Mouse (Mus musculus) hindbrain, embryonic 16.5 days (tissue): ENCODE measurements around the gene Itih4. TPM values are rescaled to one million over a fixed set of nuclear protein-coding genes. Genes with fewer than 3 reads are reported as not detected.
A peak's percentile ranks its signal among the peaks of the same experiment; 100 is the strongest.

Source experiments
- ATAC-seq: fragments of 200-750 bp; cut with Nextera tagmentation; 2 replicates; pipeline ENCODE4 v1.8.0; 2017; ENCODE audit warnings: moderate TSS enrichment, moderate library complexity
- H3K27ac ChIP-seq: fragments of 300-500 bp; sonication (generic); 2 replicates; pipeline ENCODE4 v1.5.1; 2014; ENCODE audit warnings: low read depth, mild to moderate bottlenecking, control low read depth, low read length, moderate library complexity
- H3K27me3 ChIP-seq: fragments of 300-500 bp; sonication (generic); replicated peaks from 2 replicates; pipeline ENCODE4 v1.6.1; 2014; ENCODE audit warnings: low read length; ENCODE audit not compliant: control insufficient read depth, insufficient read depth
- H3K36me3 ChIP-seq: fragments of 300-500 bp; sonication (generic); 2 replicates; pipeline ENCODE4 v1.6.1; 2014; ENCODE audit warnings: mild to moderate bottlenecking, low read length, moderate library complexity, mixed read lengths; ENCODE audit not compliant: control insufficient read depth, insufficient read depth
- H3K4me1 ChIP-seq: fragments of 300-500 bp; sonication (generic); 2 replicates; pipeline ENCODE4 v1.6.1; 2014; ENCODE audit warnings: low read depth, low read length; ENCODE audit not compliant: control insufficient read depth, insufficient read depth
- H3K4me2 ChIP-seq: fragments of 300-500 bp; sonication (generic); 2 replicates; pipeline ENCODE4 v1.6.1; 2014; ENCODE audit warnings: mild to moderate bottlenecking, low read length, control low read depth, moderate library complexity
- H3K4me3 ChIP-seq: fragments of 300-500 bp; sonication (generic); 2 replicates; pipeline ENCODE4 v1.5.1; 2014; ENCODE audit warnings: mild to moderate bottlenecking, low read length, control low read depth, moderate library complexity
- H3K9ac ChIP-seq: fragments of 300-500 bp; sonication (generic); 2 replicates; pipeline ENCODE4 v1.6.1; 2014; ENCODE audit warnings: low read depth, mild to moderate bottlenecking, control low read depth, low read length, moderate library complexity
- H3K9me3 ChIP-seq: fragments of 300-500 bp; sonication (generic); 2 replicates; pipeline ENCODE4 v1.6.1; 2014; ENCODE audit warnings: mild to moderate bottlenecking, low read length, moderate library complexity; ENCODE audit not compliant: control insufficient read depth
- WGBS: fragments of 180-500 bp; shearing (Covaris S2); extraction: QIAGEN DNeasy Blood & Tissue Kit; methylation state at CpG from one replicate; pipeline ENCODE4 v1.1.7; 2014; 5-methylcytosine and 5-hydroxymethylcytosine counted together
- polyA plus RNA-seq: library from polyadenylated mRNA; unstranded; fragments of >200 nt; fragmentation: Nextera tagmentation; extraction: Ambion mirVana; gene quantifications from 2 replicates; pipeline ENCODE4 v1.2.1, GENCODE M21; 2015

The Itih4 gene
- polyA plus RNA-seq, 1 experiment from 2014 or later = not detected

GRCm38 (mm10) chr14:30876451-30876850 lies 9.8 kb upstream of the Itih4 start:
- Histone ChIP-seq H3K9me3 (no peaks in the 10 kb centered on the region), H3K4me3 (no peak overlapping the region), H3K27me3 (no peaks in the 10 kb centered on the region), H3K4me2 (no peak overlapping the region), H3K36me3 (peaks cover 7% of the 10 kb centered on the region; the same call in 1 of the 2 replicates), H3K4me1 (no peaks in the 10 kb centered on the region), H3K9ac (no peak overlapping the region), H3K27ac (no peak overlapping the region)
- WGBS = 84% methylated on average over 10 of the region's 10 CpGs
- ATAC-seq = no peak

DNA sequence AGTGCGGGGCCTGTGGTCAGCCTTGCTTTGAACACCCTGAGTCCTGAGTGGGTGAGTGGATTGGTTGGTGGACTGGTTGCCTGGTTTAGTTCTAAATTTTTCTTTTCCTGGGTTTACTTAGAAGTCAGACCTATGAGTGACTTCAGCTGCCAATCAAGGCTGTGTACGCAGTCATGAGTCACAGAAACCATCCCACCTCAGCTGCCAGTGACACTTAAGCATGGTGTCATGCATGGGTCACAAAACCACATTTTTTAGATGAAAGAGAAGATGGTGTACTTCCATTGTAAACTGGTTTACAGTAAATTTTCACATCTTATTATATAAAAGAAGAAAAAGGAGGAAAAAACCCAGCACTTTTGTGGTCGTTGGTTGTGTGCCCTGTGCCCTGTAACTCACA lies 8.4 kb upstream of the Itih4 start:
- no peak overlapping the region for H3K4me2 ChIP-seq
- peaks cover 4% of the 10 kb centered on the region; the same call in 1 of the 2 replicates for H3K36me3 ChIP-seq
- H3K4me1 ChIP-seq = no peaks in the 10 kb centered on the region
- no peak for ATAC-seq
- H3K27ac ChIP-seq = no peak overlapping the region
- no peaks in the 10 kb centered on the region for H3K9me3 ChIP-seq
- WGBS = 97% methylated on average over 3 of the region's 3 CpGs
- H3K4me3 ChIP-seq = no peak overlapping the region
- H3K27me3 ChIP-seq = no peaks in the 10 kb centered on the region
- no peak overlapping the region for H3K9ac ChIP-seq

GRCm38 (mm10) chr14:30878958-30879571 lies 7.2 kb upstream of the Itih4 start, which contains the start of gene Mustn1:
Gene Mustn1 (plus strand): TSS chr14:30879200.
- ATAC-seq = 0 out of 2 replicates have a peak, but pooled peaks have one; percentile 11
- H3K4me3 ChIP-seq = no peak within 1 kb of the TSS
- no peak within 1 kb of the TSS for H3K4me2 ChIP-seq
- WGBS = 57% methylated on average over 11 of the region's 11 CpGs
- no peaks in the 10 kb centered on the region for H3K27me3 ChIP-seq
- no peak within 1 kb of the TSS for H3K27ac ChIP-seq
- no peaks in the 10 kb centered on the region for H3K4me1 ChIP-seq
- H3K36me3 ChIP-seq = no peaks in the 10 kb centered on the region; the same call in 1 of the 2 replicates
- no peaks in the 10 kb centered on the region for H3K9me3 ChIP-seq
- H3K9ac ChIP-seq = no peak within 1 kb of the TSS

- H3K4me2 ChIP-seq = no peak overlapping the region
- H3K27me3 ChIP-seq = no peaks in the 10 kb centered on the region
- H3K4me3 ChIP-seq = no peak overlapping the region
- H3K36me3 ChIP-seq = no peaks in the 10 kb centered on the region; the same call in 1 of the 2 replicates
- H3K4me1 ChIP-seq = no peaks in the 10 kb centered on the region
- H3K9ac ChIP-seq = no peak overlapping the region
- no peaks in the 10 kb centered on the region for H3K9me3 ChIP-seq
- H3K27ac ChIP-seq = no peak overlapping the region
- ATAC-seq = no peak
- WGBS = 64% methylated on average over 9 of the region's 9 CpGs
These were observed 6.5 kb upstream of the Itih4 start for GRCm38 (mm10) chr14:30879794-30880193.

DNA sequence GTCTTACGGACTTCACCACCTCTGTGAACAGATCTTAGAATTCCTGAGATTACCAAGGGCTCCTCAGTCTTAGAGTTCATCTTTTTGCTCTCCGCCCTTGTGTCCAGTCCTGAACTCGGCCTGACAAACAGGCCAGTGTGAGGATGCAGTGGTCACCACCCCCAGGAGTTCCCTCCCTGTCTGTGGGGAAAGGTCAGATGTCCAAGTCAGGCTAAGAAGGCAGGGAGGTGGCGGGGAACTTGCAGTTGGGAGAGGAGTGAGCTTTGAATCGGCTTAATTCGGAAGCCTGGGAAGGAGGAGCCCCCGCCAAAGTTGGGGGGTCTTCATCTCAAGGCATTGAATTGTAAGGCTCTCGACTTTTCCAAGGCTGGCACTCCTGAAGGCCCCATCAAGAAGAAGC lies 6.0 kb upstream of the Itih4 start:
- no peak overlapping the region for H3K9ac ChIP-seq
- H3K4me2 ChIP-seq = no peak overlapping the region
- no peak for ATAC-seq
- H3K4me1 ChIP-seq = no peaks in the 10 kb centered on the region
- no peak overlapping the region for H3K27ac ChIP-seq
- WGBS = 77% methylated on average over 8 of the region's 8 CpGs
- no peak overlapping the region for H3K4me3 ChIP-seq
- H3K27me3 ChIP-seq = no peaks in the 10 kb centered on the region
- no peaks in the 10 kb centered on the region; the same call in 1 of the 2 replicates for H3K36me3 ChIP-seq
- H3K9me3 ChIP-seq = no peaks in the 10 kb centered on the region

- H3K4me3 ChIP-seq = no peak overlapping the region
- H3K27me3 ChIP-seq = no peaks in the 10 kb centered on the region
- no peak overlapping the region for H3K27ac ChIP-seq
- no peaks in the 10 kb centered on the region; the same call in 1 of the 2 replicates for H3K36me3 ChIP-seq
- H3K9me3 ChIP-seq = no peaks in the 10 kb centered on the region
- no peak for ATAC-seq
- no peak overlapping the region for H3K4me2 ChIP-seq
- H3K4me1 ChIP-seq = no peaks in the 10 kb centered on the region
- no peak overlapping the region for H3K9ac ChIP-seq
- 87% methylated on average over 17 of the region's 17 CpGs for WGBS
These were observed 5.2 kb upstream of the Itih4 start for GRCm38 (mm10) chr14:30880811-30881717.

GRCm38 (mm10) chr14:30881718-30882108 lies 4.6 kb upstream of the Itih4 start:
- no peaks in the 10 kb centered on the region for H3K4me1 ChIP-seq
- ATAC-seq = no peak
- no peaks in the 10 kb centered on the region for H3K9me3 ChIP-seq
- H3K4me2 ChIP-seq = no peak overlapping the region
- H3K9ac ChIP-seq = no peak overlapping the region
- WGBS = 91% methylated on average over 3 of the region's 3 CpGs
- no peak overlapping the region for H3K4me3 ChIP-seq
- no peaks in the 10 kb centered on the region; the same call in 1 of the 2 replicates for H3K36me3 ChIP-seq
- no peak overlapping the region for H3K27ac ChIP-seq
- H3K27me3 ChIP-seq = no peaks in the 10 kb centered on the region

DNA sequence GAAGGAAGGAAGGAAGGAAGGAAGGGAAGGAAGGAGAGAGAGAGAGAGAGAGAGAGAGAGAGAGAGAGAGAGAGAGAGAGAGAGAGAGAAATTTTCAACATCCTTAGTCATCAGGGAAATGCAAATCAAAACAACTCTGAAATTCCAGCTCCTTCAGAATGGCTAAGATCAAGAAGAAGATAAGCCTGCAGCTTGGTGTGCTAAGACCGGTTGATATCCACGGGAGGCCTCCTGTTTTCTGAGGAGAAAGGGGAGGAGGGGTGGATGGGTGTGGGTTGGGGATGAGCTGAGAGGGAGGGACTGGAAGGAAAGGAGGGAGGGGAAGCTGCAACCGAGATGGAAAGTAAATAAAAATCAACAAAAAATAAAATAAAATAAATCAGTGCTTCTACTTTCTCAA lies 978 bp upstream of the Itih4 start:
- Histone ChIP-seq H3K9ac (no peak overlapping the region), H3K9me3 (no peaks in the 10 kb centered on the region), H3K4me1 (no peaks in the 10 kb centered on the region), H3K27me3 (no peaks in the 10 kb centered on the region), H3K36me3 (no peaks in the 10 kb centered on the region; the same call in 1 of the 2 replicates), H3K4me2 (no peak overlapping the region), H3K4me3 (no peak overlapping the region), H3K27ac (no peak overlapping the region)
- WGBS = 20% methylated on average over 3 of the region's 3 CpGs
- ATAC-seq = no peak

DNA sequence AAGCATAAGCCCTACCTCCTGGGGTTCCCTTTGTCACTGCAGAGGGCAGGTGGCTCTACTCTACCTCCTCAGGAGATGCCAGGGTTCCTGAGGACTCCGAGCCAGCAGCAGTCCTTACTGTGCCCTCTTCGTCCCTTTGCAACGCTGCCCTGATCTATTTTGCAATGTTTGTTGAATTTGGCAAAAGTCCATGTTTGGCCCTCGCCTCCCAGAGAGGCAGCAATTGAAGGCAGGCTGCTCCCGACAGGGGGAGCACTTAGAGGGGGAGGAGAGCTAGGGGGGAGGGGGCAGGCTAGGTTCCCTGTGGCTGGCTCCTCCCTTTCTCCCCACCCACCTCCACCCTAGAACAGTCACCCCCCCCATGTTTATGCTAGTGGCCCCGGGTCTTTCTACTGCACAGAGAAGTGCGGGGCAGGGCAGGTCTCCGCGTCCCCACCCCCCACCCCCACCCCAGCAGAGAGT lies 2.0 kb downstream of the Itih4 start:
- ATAC-seq = no peak
- Histone ChIP-seq H3K9me3 (no peaks in the 10 kb centered on the region), H3K4me2 (no peak overlapping the region), H3K4me1 (no peaks in the 10 kb centered on the region), H3K4me3 (no peak overlapping the region), H3K27ac (no peak overlapping the region), H3K36me3 (no peaks in the 10 kb centered on the region), H3K9ac (no peak overlapping the region), H3K27me3 (no peaks in the 10 kb centered on the region)
- 20% methylated on average over 9 of the region's 9 CpGs for WGBS
